Mouse (Mus musculus): Measurements from ENCODE around the gene Cnbp. TPM values are rescaled to one million over a fixed set of nuclear protein-coding genes. Genes with fewer than 3 reads are reported as not detected.

Cnbp gene
- polyA plus RNA-seq, 3 experiments from 2014 or later = 888 to 1,186 (median 1,089) TPM

DNA sequence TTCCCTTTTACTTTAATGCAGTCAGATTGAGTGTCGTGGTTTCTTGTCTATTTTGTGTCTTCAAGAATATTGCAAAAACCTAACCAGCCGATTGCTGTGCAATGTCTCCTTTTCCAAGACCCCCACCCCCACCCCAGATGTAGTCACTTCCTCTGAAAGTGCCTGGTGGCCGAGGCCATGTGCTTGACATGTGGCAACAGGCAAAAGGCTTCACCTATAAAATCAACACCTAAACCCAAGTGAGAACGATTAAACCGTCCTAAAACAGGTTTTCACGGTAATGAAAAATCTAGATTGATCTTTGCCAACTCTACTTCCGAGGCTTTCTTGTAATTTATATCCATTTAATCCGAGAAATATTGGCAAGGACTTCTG lies 1.1 kb downstream of the Cnbp start:
- ATAC-seq = no peak

DNA sequence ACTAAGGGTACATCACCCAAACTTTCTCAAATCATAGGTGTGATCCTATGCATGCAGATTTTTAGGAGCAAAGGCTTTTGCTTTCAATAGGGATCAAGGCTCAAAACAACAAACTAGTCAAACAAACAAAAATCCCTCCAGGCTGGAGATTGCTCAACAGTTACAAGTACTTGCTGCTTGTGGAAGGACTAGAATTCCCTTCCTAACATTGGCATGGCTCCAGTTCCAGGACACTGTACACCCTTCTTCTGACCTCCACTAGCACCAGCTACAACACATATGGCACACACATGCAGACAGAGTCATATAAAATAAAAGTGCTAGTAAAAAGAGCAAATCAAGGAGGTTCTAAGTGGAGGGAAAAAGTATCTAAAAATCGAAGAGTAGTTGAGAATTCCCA lies 4.1 kb downstream of the Cnbp start:
- ATAC-seq = no peak

DNA sequence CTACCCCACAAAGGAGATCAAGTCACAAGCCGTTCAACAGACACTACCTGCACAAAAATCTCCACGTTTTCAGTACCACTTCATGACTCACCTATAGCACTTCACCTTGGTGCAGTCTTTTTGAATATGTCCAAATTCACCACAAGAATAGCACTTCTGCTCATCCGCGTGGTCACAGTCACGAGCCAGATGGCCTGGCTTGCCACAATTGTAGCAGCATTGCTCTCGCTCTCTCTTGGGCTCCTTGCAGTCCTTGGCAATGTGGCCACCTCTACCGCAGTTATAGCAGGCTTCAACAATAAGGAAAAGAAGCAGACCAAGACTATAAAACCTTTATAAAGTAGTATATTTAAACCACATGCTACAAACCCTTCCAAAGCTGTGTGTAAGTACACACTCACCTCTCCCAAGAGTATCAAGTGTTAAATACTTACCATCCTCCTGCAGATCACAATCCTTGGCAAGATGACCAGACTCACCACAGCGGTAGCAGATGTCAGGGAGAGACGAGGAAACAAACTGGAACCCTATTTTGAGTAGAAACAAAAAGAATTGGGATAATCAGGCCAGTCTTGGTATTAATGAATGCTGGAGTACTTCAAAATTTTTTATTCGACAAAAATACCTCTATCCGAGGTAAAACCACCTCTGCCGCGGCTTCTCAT lies 5.7 kb downstream of the Cnbp start:
- no peak for ATAC-seq

DNA sequence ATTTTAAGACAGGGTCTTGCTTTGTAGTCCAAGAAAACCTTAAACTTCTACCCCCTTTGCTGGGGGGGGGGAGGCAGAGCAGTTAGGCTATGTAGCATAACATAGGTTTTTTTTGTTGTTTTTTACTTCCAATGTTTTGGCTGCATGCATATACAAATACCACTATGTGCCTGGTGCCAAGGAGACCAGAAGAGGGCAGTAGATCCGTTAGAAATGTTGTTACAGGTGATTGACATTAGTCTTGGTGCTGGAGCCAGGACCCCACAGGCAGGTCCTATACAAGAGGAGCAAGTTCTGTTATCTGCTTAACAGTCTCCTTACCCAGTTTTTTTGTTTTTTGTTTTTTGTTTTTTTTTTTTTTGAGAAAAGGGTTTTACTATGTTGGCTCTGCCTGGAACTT lies 8.7 kb downstream of the Cnbp start:
- ATAC-seq = no peak

DNA sequence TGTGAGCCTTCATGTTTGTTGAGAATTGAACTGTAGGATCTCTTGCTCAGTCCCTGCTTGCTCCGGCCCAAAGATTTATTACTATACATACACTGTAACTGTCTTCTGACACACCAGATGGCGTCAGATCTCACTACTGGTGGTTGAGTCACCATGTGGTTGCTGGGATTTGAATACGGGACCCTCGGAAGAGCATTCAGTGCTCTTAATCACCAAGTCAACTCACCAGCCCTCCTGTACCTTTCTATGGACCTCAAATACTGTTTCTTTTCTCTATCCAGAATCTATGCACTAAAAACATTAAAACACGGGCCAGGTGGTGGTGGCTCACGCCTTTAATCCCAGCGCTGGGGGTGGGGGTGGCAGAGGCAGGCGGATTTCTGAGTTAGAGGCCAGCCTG lies 9.3 kb downstream of the Cnbp start:
- no peak for ATAC-seq

DNA sequence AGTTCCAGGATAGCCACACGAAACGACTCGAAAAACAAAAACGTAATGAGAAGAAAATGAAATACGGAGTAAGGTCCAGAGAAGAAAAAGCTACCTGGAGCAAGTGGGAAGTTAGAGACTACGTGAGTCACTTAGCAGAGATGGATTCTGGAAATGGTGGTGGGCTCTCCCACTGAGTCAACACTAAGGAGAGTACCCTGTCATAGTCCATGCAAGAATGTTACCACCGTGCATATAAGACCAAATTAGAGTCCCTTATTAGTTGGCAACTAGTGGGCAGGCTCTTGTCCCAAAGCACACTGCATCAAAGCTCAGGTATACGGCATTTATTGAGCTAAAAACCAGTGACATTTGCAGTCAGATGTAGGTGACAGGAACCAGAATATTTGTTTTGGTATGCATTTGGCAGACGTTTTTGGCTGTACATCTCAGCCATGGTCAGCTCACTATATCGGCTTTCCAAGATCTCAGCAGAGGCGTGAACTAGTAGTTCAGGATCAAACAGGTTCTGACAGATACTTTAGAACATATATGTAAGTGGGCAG lies 11.0 kb downstream of the Cnbp start:
- ATAC-seq = no peak

DNA sequence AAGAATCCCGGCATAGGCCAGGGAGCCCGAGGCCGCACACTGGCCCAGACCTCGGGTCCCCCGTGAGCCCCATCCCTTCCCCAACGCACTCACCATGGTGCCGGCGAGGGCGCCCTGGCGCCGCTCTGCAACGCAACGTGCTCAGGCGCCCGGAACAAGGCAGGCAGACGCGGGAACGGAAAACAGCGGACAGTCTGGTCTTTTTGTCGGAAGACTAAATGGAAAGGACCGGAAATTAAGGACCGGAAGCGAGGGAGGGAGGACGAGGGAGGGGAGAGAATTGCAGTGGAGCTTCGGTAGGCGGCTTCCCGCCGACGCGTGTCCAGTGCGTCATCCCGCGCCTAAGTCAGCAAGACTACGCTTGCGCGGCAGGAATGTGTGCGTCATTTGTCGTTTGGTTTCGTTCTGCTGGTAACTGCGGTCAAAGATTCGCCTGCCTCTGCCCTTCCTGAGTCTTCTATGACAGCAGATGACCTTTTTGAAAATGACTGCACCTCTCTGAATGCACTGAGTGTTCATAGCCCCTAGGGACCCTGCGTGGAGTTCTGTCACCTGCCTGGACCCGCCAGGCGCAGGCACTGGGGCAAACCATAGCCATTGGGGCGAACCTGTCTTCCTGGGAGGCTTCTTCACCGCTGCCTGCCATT lies 12.2 kb downstream of the Cnbp start, which contains the start of gene Isy1:
TSS of gene Isy1 (minus strand) at position 248 of the 647 bp plus-strand sequence.
- ATAC-seq = peak; percentile 87

DNA sequence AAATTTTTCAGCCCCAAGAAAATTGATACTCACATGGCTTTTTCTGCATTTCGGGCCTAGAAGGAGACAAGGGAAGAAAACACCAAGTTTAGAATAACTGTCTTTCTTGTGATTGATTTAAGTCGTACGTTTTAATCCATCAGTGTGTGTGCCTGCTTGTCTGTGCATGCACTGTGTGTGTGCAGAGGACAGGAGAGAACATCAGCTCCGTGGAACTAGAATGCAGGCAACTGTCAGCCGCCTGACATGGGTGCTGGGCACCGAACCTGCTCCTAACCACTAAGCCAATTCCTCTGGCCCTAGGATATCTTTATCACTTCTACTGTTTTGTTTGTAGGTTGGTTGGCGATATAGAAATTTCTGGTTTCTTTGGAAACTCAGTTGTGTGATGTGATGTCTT lies 15.2 kb downstream of the Cnbp start, which contains the start of gene Gm45140:
TSS of gene Gm45140 (minus strand) at position 101 of the 400 bp plus-strand sequence.
- ATAC-seq = no peak

DNA sequence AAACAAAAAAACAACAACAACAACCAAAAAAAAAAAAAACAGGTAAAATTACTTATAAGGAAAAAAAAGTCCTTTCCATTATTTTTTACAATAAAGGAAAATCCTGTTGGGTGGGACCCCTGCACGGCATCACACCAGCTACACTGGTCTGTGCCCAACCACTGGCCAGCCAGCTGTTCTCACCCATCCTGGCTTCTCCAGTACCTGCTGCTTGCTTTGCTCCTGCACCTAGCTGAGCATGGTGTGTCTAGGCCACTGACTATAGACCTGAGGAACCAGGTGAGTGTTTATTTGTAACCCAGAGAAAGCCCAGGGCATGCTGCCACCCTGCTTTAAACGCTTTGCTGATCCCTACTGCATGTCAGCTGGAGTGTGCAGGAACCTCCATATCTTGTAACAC lies 30.5 kb downstream of the Cnbp start:
- no peak for ATAC-seq

DNA sequence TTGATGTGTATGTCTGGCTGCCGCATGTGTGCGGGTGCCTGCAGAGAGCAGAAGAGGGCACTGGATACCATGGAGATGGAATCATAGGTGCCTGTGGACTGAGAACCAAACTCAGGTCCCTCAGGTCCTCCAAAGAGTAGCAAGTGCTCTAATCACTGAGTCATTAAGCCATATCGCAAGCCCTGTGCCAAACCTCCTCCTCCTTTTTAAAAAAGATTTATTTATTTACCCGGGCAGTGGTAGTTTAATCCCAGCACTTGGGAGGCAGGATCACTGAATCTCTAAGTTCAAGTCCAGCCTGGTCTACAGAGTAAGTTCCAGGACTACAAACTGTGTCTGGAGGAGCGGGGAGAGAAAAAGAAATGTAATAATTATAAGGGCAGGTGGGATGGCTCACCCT lies 36.4 kb downstream of the Cnbp start:
- ATAC-seq = no peak

DNA sequence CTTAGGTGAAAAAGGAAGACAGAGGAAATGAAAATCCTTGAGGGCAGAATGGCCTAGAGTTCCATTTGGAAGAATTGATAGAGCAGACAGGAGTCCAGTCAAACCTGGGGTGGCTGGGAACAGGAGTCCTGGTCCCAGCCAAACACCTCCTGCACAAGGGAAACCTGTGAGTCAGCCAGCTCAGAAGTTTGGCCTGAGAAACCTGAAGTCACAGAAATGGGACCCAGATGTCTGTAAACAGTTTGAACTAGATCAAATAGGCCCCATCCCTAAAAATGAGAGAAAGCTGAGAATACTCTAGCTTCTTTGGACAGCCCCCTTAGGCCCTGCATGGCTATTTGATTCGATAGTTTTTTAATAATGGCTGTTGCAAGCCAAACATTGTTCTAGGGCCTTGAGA lies 38.2 kb downstream of the Cnbp start:
- ATAC-seq = no peak

DNA sequence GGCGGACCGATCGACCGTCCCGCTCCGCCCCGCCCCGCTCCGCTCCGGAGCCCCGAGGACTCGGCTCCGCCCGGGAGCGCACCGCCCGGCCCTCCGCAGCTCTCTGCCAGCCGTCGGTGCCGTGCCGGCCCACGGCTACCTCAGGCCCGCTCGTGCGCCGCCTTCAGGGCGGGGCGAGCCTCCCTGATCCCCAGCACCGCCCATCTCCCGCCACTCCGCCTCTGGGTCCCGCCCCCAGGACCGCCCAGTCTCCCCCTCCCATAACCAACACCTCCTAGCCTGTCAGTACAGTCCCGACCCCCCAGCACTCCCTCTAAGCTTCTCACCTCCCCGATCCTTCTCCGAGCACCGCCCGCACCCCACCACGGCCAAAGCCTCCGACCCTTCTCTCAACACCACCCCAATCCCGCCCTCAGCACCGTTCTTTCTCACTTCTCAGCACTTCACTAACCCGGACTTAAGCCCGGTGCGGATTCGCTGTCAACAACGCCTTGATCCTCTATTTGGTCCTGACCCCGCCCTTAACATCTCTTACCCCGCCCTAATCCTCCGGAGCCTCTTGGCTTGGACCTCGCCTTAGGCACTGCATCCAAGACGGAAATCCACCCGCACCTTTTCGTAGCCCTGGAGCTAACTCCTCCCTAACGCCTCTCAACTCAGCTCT lies 39.1 kb downstream of the Cnbp start, which contains the start of gene Rab43:
TSS of gene Rab43 (minus strand) at position 490 of the 664 bp plus-strand sequence.
- ATAC-seq = peak; percentile 71

DNA sequence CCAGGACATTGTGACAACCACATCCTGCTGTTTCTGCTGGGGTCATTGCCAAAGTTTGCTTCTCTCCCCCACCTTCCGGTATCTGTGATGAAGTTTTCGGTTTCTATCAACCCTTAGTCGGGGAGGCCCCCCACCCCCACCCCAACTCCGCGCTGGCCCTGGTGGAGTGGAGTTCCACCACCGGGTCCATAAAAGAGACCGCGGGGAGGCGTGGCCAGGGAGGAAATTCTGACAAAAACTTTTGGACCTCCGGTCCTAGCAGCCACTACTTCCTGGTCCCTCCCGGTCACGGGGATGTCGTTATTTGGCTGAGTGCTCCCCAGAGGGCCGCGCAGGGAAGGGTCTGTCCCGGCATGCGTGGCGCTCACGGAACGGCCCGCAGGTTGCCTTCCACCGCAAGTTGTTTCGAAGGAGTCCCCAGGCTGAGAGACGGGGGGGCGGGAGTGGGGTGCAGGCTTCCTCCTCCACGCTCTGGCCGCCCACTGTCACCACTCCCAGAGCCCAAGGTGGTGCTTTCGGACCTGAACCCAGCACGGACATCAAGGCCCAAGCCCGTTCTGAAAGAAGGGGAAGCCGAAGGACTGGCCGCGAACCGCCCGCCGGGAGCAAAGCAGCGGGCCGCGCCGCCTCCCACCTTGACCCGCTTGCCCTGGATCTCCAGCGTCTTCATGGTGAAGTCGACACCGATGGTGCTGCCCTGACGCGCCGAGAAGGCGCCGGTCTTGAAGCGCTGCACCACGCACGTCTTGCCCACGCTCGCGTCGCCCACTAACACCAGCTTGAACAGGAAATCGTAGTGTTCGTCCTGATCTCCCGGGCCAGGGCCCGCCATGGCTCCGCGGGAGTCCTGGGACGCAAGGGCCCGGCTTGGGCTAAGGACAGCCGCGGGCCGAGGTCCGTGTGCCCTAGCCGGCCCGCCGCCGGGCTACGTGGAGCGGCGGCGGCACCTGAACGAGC lies 39.9 kb downstream of the Cnbp start:
- ATAC-seq = peak; percentile 75

DNA sequence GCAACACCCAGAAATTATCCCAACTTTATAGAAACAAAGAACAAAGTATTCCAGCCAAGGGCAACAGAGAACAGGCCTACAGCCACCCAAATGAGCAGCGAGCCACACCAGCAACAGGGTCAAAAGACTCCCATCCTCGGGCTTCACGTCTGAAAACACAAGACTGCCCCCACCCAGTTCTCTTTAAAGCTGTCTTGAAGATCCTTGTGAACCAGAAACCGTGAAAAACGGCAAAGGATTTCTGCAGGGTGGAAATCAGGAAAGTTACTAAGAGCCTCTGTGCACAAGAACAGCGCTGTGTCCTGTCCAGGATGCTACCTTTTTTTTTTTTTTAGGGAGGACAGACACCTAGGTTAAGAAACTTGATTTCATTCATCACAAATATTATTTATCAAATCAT lies 40.6 kb downstream of the Cnbp start:
- ATAC-seq = no peak

DNA sequence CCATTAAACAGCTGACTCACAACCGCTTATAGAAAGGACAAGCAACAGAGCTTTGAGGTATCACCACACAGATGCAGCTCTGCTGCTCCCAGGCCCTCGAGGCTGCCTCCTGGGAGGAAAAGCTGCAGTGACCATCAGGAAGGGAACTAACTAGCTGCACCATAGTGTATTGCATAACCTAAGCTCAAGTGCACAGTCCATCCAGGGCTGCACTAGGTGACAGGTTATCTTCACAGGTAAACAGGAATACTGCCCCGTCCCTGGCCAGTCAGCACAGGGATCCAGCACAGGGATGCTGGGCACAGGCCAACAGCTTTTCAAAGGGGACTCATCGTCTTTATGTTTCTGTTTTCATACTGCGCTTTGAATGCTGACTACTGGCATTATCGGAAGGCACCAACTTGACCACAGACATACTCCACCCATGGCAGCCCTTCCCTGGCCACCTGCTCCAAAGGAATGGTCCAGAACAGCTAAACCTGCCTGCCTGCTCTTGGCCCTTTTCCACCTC lies 41.2 kb downstream of the Cnbp start:
- no peak for ATAC-seq

DNA sequence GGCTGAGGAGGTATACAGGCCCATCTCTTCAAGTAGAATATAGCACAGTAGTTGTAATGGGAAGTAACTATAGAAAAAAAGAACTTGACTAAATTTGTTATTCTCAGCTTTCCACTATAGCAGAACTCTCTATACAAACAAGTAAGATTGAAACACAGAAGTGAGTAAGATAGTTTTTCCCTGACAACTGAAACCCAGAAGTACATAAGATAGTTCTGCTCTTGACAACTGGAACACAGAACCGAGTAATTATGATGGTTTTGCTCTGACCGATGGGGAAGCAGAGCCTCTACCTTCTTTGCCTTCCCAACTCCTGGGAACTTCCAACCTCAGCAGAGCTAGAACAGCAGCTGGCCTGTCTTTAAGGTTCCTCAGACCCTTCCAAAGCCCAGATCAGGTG lies 41.8 kb downstream of the Cnbp start:
- no peak for ATAC-seq

DNA sequence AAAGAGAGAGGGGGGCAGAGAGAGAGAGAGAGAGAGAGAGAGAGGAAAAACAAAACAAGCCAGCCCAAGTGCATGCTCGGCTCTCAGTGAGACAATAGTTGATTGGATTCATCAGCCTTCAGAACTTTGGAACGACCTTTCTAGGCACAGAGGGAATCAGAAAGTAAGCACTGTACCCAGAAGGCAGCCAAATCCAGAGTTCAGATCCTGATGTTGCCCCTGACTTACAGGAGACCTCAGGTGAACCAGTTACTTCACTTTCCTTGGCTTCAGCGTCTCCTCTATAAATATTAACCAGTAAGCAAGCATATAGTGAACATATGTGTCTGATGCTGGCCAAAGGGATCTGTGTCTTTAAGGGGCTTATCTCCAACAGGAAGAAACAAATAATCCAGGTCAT lies 42.4 kb downstream of the Cnbp start:
- no peak for ATAC-seq

DNA sequence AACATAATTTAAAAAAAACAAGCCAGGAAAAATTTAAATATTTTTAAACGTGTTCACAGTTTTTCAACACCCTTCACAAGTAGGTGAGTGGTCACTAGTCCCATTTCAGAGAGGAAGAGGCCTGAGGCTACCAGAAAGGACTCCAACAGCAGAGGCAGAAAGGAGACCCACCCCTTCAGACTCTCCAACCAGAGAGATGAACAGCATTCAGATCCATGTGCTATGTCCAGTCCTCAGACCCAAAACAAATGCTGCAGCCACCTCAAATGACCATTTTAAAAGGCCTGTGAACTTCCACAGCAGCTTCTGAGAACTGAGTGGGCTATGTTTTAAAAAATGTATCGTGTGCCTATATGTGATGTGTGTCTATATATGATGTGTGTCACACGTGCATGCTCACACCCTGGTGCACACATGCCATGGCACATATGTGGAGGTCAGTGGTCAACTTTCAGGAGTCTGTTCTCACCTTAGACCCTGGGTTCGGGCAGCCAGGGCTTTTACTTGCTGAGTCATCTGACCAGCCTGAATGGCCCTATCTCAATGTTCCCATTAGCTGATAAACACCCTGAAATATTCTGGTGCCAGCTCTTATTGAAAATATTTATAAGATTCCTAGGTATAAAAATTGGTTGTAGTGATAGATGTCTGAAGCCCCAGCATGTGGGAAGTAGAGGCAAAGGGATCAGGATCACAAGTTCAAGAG lies 43.0 kb downstream of the Cnbp start:
- ATAC-seq = no peak

DNA sequence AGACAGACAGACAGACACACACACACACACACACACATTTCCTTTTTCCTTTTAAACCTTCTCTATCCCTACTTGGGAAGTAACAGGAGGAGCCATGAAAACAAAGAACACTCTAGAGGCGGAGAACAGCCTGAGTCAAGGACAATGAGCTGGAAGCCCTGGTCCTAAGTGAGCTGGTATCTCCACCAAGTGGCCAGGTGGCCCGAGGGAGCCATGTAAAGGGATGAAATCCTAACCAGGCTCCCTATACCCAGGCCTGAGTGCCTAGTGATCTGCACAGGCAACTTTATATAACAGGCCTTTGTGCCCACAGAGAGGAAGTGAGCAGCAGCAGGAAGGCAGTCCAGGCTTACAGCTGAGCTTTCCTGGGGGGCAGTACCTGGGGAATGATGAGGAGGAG lies 44.0 kb downstream of the Cnbp start:
- ATAC-seq = no peak

DNA sequence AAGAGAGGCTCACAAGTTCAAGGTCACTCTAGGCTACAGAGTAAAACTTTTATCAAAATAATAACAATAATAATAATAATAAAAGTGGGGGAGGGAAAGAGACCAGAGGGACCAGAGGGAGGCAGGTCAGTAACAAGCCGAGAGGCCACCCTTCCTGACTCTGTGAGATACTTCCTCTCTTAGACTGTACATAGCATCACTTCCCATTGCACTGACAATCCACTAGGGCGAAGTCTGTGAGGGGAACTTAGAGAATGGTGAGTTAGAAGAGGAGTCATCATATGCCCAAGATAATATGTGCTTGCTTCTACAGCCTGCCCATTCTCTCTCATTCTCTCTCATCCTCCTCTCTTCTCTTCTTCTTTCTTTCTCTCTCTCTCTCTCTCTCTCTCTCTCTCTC lies 44.9 kb downstream of the Cnbp start:
- no peak for ATAC-seq

DNA sequence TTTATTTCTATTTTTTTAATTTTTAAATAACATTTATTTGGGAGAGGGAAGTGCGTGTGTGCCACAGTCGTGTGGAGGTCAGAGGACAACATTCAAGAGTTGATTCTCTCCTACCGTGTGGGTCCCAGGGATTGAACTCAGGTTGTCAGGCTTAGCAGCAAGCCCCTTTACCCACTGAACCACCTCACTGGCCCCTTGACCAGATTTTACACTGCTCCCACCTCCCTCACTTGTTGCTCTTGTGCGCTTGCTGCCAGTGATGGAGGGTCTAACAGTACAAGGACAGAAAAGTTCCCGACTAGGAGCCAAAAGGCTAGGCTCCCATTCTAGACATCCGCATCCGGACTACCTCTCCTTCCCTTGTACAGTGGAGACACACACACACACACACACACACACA lies 45.5 kb downstream of the Cnbp start:
- ATAC-seq = no peak

DNA sequence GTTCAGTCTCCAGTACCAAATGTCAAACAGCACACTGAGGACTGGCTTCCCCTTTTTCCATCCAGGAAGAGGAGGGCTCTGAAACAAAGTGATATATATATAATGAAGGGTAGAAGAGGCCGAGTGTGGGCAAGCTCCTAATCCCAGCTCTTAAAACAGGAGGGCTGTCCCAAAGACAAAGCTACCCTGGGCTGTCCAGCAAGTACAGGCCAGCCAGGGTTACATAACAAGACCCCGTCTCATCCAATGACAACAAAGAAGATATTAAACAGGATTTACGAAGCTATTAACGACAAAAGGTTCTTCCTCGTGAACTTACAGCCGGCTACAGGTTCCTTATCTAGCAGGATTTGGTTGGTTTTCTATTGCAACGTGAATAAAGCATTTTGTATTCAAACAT lies 46.0 kb downstream of the Cnbp start:
- ATAC-seq = no peak
